Mouse (Mus musculus): ENCODE data around the gene Ythdf1.
A peak's percentile ranks its signal among the peaks of the same experiment; 100 is the strongest.

The Ythdf1 gene

GRCm38 (mm10) chr2:180881281-180881680 is 39.5 kb downstream of the Ythdf1 start:
- DNase-seq (ENCODE audit: low read depth, low spot score) = no peak

DNA sequence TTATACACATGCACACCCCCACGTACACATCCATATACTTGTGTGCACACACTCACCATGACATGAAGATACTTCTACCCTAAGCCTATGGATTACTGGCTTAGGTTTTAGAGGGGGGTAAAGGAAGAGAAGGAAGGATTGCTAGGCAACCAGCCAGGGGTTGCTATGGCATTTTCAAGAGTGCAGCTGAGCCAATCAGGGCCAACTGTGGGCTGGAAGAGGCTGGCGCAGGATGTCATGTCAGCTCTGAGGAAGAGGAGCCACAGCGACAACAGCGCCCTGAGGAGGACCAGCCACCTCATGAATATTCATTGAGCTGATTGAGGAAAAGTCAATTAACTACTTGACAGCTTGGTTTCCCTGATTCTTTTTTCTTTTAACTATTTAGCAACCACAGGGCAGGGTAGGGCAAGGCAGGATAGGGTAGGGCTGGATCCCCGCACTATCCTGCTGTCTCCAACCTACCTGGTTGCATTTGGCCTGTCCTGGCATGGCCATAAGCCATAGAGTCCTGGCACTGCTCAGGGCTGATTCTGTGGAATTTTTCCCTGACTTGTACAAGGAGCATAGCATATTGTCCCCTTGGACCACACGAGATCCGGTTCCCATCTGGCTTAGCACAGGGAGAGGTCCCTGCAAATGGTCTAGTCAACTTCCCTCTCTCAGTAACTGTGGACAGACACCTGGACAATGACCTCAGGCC is 41.2 kb downstream of the Ythdf1 start:
- DNase-seq (ENCODE audit: low read depth, low spot score) = peak; percentile 86

DNA sequence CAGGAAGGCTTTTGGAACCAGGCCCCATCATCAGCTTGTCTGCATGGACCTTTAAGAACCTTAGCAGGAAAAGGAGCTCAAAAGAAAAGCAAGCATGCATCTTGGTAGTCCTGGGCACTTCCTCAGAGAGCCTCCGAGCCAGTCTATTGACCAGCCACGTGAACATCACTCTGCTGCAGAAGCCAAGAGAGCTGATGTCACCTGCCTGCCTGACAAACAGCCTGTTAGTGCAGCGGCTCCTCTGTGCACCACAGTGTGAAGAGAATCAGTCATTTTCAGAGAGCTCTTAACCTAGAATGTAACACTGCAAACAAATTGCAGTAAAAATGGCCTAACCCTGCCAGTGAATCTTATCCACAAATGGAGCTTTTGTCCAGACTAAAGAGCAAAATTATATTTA is 50.7 kb downstream of the Ythdf1 start:
- no peak for DNase-seq (ENCODE audit: low read depth, low spot score)

- peak; percentile 40 for DNase-seq (ENCODE audit: low read depth, low spot score)
These were observed 59.2 kb downstream of the Ythdf1 start for GRCm38 (mm10) chr2:180861561-180861960.

DNA sequence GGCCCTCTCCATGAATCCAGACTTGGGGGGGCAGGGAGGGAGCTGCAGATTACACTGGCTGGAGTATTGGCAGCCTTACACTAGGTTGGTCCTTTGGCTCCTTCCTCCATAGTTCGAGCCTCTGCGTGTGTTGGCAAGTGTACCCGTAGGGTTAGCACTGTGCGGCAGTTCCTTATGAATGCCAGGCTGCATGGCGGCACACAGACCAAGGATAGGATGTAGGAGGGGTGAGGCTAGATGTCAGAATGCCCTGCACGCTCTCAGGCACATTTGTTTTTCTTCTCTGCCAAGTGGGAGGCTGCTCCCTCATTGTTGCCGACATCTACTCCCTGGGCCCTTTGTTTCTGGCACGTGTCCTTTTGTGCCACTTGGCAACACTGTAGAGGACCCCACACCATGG is 63.6 kb downstream of the Ythdf1 start:
- DNase-seq (ENCODE audit: low read depth, low spot score) = no peak

DNA sequence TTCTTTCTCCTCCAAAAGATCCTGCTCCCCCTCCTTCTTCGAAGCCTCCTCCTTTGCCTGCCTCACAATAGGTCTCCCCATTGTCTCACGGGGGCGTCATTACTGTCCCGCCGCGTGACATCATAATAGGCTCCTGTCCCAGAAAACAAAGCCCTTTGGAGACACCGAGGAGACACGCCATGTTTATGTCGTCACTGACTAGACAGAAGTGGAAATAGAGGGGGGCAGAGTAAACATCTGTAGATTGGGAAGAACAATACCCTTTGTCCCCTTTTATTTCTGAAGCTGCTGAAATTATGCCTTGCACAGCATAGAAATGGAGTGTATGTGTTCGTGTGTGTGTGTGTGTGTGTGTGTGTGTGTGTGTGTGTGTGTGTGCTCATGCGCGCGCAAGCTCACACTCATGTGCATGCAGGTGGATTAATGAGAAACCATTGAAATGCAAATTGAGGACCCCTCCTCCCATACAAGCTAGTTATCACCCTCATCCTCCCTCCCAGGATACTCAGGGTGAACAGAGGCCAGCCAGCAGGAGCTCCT is 65.7 kb downstream of the Ythdf1 start:
- DNase-seq (ENCODE audit: low read depth, low spot score) = peak; percentile 85

Measured in telencephalon, adult 2 months (tissue).